Mouse (Mus musculus): ENCODE data around the gene Rnase13. TPM values are rescaled to one million over a fixed set of nuclear protein-coding genes. Genes with fewer than 3 reads are reported as not detected.

The Rnase13 gene
- polyA plus RNA-seq, 1 experiment from 2014 or later = not detected

GRCm38 (mm10) chr14:51892191-51892939, 30.2 kb downstream of the Rnase13 start, which contains the start of gene Slc39a2:
Gene Slc39a2, plus strand, starts transcription at chr14:51892889.
- Histone ChIP-seq H3K27ac (ENCODE audit: low read depth, low read length) (no peak within 1 kb of the TSS), H3K4me2 (ENCODE audit: low read length) (no peak within 1 kb of the TSS), H3K4me3 (ENCODE audit: low read length) (no peak within 1 kb of the TSS), H3K9ac (ENCODE audit: low read depth, low read length) (no peak within 1 kb of the TSS), H3K36me3 (ENCODE audit: control insufficient read depth, insufficient read depth, low read length) (peaks cover 39% of the 10 kb centered on the region), H3K27me3 (replicated peaks; ENCODE audit: control insufficient read depth, insufficient read depth, low read length) (no peaks in the 10 kb centered on the region), H3K4me1 (ENCODE audit: control insufficient read depth, insufficient read depth, low read depth, low read length) (no peaks in the 10 kb centered on the region), H3K9me3 (ENCODE audit: control insufficient read depth, low read length) (no peaks in the 10 kb centered on the region)
- WGBS = 92% methylated on average over 9 of the region's 9 CpGs
- ATAC-seq = no peak

- Histone ChIP-seq H3K9me3 (ENCODE audit: control insufficient read depth, low read length) (no peaks in the 10 kb centered on the region), H3K27me3 (replicated peaks; ENCODE audit: control insufficient read depth, insufficient read depth, low read length) (no peaks in the 10 kb centered on the region), H3K36me3 (ENCODE audit: control insufficient read depth, insufficient read depth, low read length) (peaks cover 42% of the 10 kb centered on the region), H3K4me2 (ENCODE audit: low read length) (no peak overlapping the region), H3K27ac (ENCODE audit: low read depth, low read length) (no peak overlapping the region), H3K4me1 (ENCODE audit: control insufficient read depth, insufficient read depth, low read depth, low read length) (peaks cover 12% of the 10 kb centered on the region), H3K9ac (ENCODE audit: low read depth, low read length) (no peak overlapping the region), H3K4me3 (ENCODE audit: low read length) (no peak overlapping the region)
- 87% methylated on average over 6 of the region's 6 CpGs for WGBS
- ATAC-seq = no peak
Observed at GRCm38 (mm10) chr14:51889833-51890232, 32.7 kb downstream of the Rnase13 start.

GRCm38 (mm10) chr14:51886051-51886450, 36.5 kb downstream of the Rnase13 start:
- H3K27me3 ChIP-seq (replicated peaks; ENCODE audit: control insufficient read depth, insufficient read depth, low read length) = no peaks in the 10 kb centered on the region
- ATAC-seq = no peak
- H3K36me3 ChIP-seq (ENCODE audit: control insufficient read depth, insufficient read depth, low read length) = peaks cover 30% of the 10 kb centered on the region
- 51% methylated on average over 6 of the region's 6 CpGs for WGBS
- no peak overlapping the region for H3K27ac ChIP-seq (ENCODE audit: low read depth, low read length)
- H3K9ac ChIP-seq (ENCODE audit: low read depth, low read length) = no peak overlapping the region
- peak overlapping the region; percentile 75 for H3K4me2 ChIP-seq (ENCODE audit: low read length)
- no peaks in the 10 kb centered on the region for H3K9me3 ChIP-seq (ENCODE audit: control insufficient read depth, low read length)
- H3K4me1 ChIP-seq (ENCODE audit: control insufficient read depth, insufficient read depth, low read depth, low read length) = peaks cover 12% of the 10 kb centered on the region
- peak overlapping the region; percentile 74; the same call in 1 of the 2 replicates for H3K4me3 ChIP-seq (ENCODE audit: low read length)

GRCm38 (mm10) chr14:51884598-51885331, 37.8 kb downstream of the Rnase13 start, which contains the start of gene Mettl17:
Gene Mettl17, plus strand, starts transcription at chr14:51884842.
- Histone ChIP-seq H3K9me3 (ENCODE audit: control insufficient read depth, low read length) (no peaks in the 10 kb centered on the region), H3K9ac (ENCODE audit: low read depth, low read length) (peak within 1 kb of the TSS; percentile 75), H3K4me2 (ENCODE audit: low read length) (peak within 1 kb of the TSS; percentile 75), H3K27ac (ENCODE audit: low read depth, low read length) (peak within 1 kb of the TSS; percentile 83), H3K4me3 (ENCODE audit: low read length) (peak within 1 kb of the TSS; percentile 74), H3K27me3 (replicated peaks; ENCODE audit: control insufficient read depth, insufficient read depth, low read length) (no peaks in the 10 kb centered on the region), H3K4me1 (ENCODE audit: control insufficient read depth, insufficient read depth, low read depth, low read length) (peaks cover 12% of the 10 kb centered on the region), H3K36me3 (ENCODE audit: control insufficient read depth, insufficient read depth, low read length) (peaks cover 18% of the 10 kb centered on the region)
- under 1% methylated on average over 43 of the region's 43 CpGs for WGBS
- peak; percentile 99 for ATAC-seq

- Histone ChIP-seq H3K27me3 (replicated peaks; ENCODE audit: control insufficient read depth, insufficient read depth, low read length) (no peaks in the 10 kb centered on the region), H3K4me2 (ENCODE audit: low read length) (peak overlapping the region; percentile 75), H3K9me3 (ENCODE audit: control insufficient read depth, low read length) (no peaks in the 10 kb centered on the region), H3K9ac (ENCODE audit: low read depth, low read length) (peak overlapping the region; percentile 75), H3K27ac (ENCODE audit: low read depth, low read length) (peak overlapping the region; percentile 83), H3K36me3 (ENCODE audit: control insufficient read depth, insufficient read depth, low read length) (peaks cover 12% of the 10 kb centered on the region), H3K4me3 (ENCODE audit: low read length) (peak overlapping the region; percentile 74), H3K4me1 (ENCODE audit: control insufficient read depth, insufficient read depth, low read depth, low read length) (peaks cover 12% of the 10 kb centered on the region)
- no peak; the same call in none of the 2 replicates for ATAC-seq
- WGBS = 3% methylated on average over 14 of the region's 14 CpGs
Observed at GRCm38 (mm10) chr14:51884031-51884544, 38.5 kb downstream of the Rnase13 start.

- Histone ChIP-seq H3K4me3 (ENCODE audit: low read length) (peak overlapping the region; percentile 74), H3K36me3 (ENCODE audit: control insufficient read depth, insufficient read depth, low read length) (peaks cover 10% of the 10 kb centered on the region; the same call in 1 of the 2 replicates), H3K4me2 (ENCODE audit: low read length) (peak overlapping the region; percentile 75), H3K27ac (ENCODE audit: low read depth, low read length) (peak overlapping the region; percentile 83), H3K9ac (ENCODE audit: low read depth, low read length) (no peak overlapping the region), H3K9me3 (ENCODE audit: control insufficient read depth, low read length) (no peaks in the 10 kb centered on the region), H3K4me1 (ENCODE audit: control insufficient read depth, insufficient read depth, low read depth, low read length) (peaks cover 12% of the 10 kb centered on the region), H3K27me3 (replicated peaks; ENCODE audit: control insufficient read depth, insufficient read depth, low read length) (no peaks in the 10 kb centered on the region)
- ATAC-seq = peak; percentile 25
- under 1% methylated on average over 4 of the region's 4 CpGs for whole genome bisulfite sequencing
Observed at GRCm38 (mm10) chr14:51883527-51884030, 39.0 kb downstream of the Rnase13 start.

- no peak for ATAC-seq
- whole genome bisulfite sequencing = 85% methylated on average over 3 of the region's 3 CpGs
- H3K4me1 ChIP-seq (ENCODE audit: control insufficient read depth, insufficient read depth, low read depth, low read length) = no peaks in the 10 kb centered on the region
- H3K4me2 ChIP-seq (ENCODE audit: low read length) = no peak overlapping the region
- H3K36me3 ChIP-seq (ENCODE audit: control insufficient read depth, insufficient read depth, low read length) = no peaks in the 10 kb centered on the region
- no peaks in the 10 kb centered on the region for H3K9me3 ChIP-seq (ENCODE audit: control insufficient read depth, low read length)
- H3K27ac ChIP-seq (ENCODE audit: low read depth, low read length) = no peak overlapping the region
- no peak overlapping the region for H3K4me3 ChIP-seq (ENCODE audit: low read length)
- no peaks in the 10 kb centered on the region for H3K27me3 ChIP-seq (replicated peaks; ENCODE audit: control insufficient read depth, insufficient read depth, low read length)
- H3K9ac ChIP-seq (ENCODE audit: low read depth, low read length) = no peak overlapping the region
Observed at GRCm38 (mm10) chr14:51877517-51877916, 45.1 kb downstream of the Rnase13 start.

- Histone ChIP-seq H3K4me1 (ENCODE audit: control insufficient read depth, insufficient read depth, low read depth, low read length) (no peaks in the 10 kb centered on the region), H3K4me2 (ENCODE audit: low read length) (no peak overlapping the region), H3K27me3 (replicated peaks; ENCODE audit: control insufficient read depth, insufficient read depth, low read length) (no peaks in the 10 kb centered on the region), H3K9me3 (ENCODE audit: control insufficient read depth, low read length) (no peaks in the 10 kb centered on the region), H3K36me3 (ENCODE audit: control insufficient read depth, insufficient read depth, low read length) (no peaks in the 10 kb centered on the region), H3K9ac (ENCODE audit: low read depth, low read length) (no peak overlapping the region), H3K4me3 (ENCODE audit: low read length) (no peak overlapping the region), H3K27ac (ENCODE audit: low read depth, low read length) (no peak overlapping the region)
- ATAC-seq = no peak
- 69% methylated on average over 9 of the region's 9 CpGs for WGBS
Observed at GRCm38 (mm10) chr14:51871741-51872140, 50.8 kb downstream of the Rnase13 start.

Data from hindbrain, embryonic 16.5 days (tissue).